Mouse (Mus musculus): Measurements from ENCODE around the gene Nrp2. TPM values are rescaled to one million over a fixed set of nuclear protein-coding genes. Genes with fewer than 3 reads are reported as not detected.

Gene Nrp2
- polyA plus RNA-seq, 1 experiment from 2014 or later: 6.1 TPM

DNA sequence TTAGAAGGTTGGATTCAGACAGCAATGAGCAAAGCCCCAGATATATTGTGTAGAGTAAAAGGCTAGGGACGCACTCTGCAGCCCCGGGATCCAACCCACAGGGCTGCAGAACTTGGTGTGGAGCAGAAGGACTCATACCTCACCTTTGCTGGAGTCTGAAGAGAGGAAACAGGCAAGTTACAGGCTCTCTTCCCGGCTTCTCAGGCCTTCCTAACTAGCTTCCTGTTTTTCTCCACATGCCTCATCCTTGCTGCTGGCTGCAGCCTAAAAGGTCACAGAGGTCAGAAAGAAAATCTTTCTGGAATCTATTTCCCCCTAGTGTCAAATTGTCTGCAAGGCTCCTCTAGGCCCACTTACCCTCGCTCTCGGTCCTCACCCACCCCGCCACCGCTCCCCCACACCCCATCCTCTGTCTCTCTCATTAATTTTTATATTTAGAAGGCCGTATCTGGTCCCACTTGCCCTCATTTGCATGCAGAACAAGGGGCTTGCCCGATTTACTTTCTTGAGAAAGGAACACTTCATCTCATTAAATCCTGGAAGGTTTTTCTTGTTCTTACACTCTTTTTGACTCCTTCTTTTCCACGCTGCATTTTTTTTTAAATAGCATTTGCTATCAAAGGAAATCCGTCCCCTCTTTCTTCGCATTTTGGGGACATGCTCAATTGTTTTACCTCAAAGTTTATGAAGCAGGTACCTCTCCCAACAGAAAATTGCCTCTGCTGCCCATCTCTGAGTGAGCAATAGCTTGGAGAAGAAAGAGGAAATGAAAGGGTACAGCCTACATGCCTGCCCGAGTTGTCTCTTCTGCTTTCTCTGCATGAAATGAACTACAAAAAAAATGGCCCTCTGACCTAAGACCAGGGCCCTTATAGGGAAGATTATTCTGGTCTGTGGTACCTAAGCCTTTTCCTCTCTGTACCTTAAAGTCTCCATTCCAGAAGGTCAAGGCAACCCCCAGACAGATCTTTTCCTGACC is 17.9 kb downstream of the Nrp2 start:
- Histone ChIP-seq H3K27me3 (ENCODE audit: control insufficient read depth, insufficient read depth, low read length) (no peaks in the 10 kb centered on the region), H3K4me3 (ENCODE audit: control insufficient read depth in 1 of 2, insufficient read depth in 1 of 2, low read depth in 1 of 2, low read length in 2 of 2) (no peak overlapping the region), H3K9me3 (ENCODE audit: control insufficient read depth, low read length) (no peaks in the 10 kb centered on the region), H3K36me3 (ENCODE audit: control insufficient read depth, insufficient read depth, low read length) (no peaks in the 10 kb centered on the region), H3K27ac (replicated peaks in 1 of 2; ENCODE audit: control insufficient read depth in 1 of 2, insufficient read depth in 1 of 2, low read depth in 2 of 2, low read length in 2 of 2) (0 out of 4 replicates have a peak overlapping the region, but pooled peaks have one; percentile 14 to 21), H3K9ac (ENCODE audit: low read length) (no peak overlapping the region), H3K4me1 (ENCODE audit: control insufficient read depth in 2 of 2, insufficient read depth in 2 of 2, low read length in 2 of 2) (peaks cover 13 to 16% of the 10 kb centered on the region in 2 experiments), H3K4me2 (ENCODE audit: low read length) (no peak overlapping the region)
- no peak for ATAC-seq (ENCODE audit: insufficient number of reproducible peaks, insufficient read depth, low FRiP score, low read depth)
- 71% methylated on average over 13 of the region's 13 CpGs for WGBS

DNA sequence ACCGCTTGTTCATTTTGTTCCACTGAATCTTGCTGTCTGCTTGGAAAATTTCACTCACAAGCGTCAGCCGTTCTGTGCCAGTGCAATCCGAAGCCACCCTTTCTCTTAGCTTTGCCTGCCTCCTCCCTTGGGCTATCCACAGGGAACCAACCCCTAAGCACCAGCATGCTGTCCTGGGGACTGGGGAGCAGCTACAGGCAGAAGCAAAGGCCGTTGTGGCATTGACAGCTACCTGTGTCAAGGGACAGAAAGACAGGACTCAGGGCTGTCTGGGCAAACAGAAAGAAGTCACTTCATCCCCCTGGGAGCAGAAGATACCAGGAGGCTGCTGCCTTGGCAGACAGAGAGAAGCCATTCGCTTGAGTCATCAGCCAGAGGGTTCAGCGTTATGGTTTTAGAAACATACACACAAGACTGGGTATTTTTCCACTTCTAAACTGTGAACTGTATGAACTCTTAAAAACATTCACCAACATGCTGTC is 18.7 kb downstream of the Nrp2 start:
- no peak for ATAC-seq (ENCODE audit: insufficient number of reproducible peaks, insufficient read depth, low FRiP score, low read depth)
- Histone ChIP-seq H3K4me3 (ENCODE audit: control insufficient read depth in 1 of 2, insufficient read depth in 1 of 2, low read depth in 1 of 2, low read length in 2 of 2) (no peak overlapping the region), H3K4me2 (ENCODE audit: low read length) (no peak overlapping the region), H3K9ac (ENCODE audit: low read length) (no peak overlapping the region), H3K36me3 (ENCODE audit: control insufficient read depth, insufficient read depth, low read length) (no peaks in the 10 kb centered on the region), H3K27me3 (ENCODE audit: control insufficient read depth, insufficient read depth, low read length) (no peaks in the 10 kb centered on the region), H3K27ac (replicated peaks in 1 of 2; ENCODE audit: control insufficient read depth in 1 of 2, insufficient read depth in 1 of 2, low read depth in 2 of 2, low read length in 2 of 2) (no peak overlapping the region), H3K4me1 (ENCODE audit: control insufficient read depth in 2 of 2, insufficient read depth in 2 of 2, low read length in 2 of 2) (peaks cover 13 to 16% of the 10 kb centered on the region in 2 experiments), H3K9me3 (ENCODE audit: control insufficient read depth, low read length) (no peaks in the 10 kb centered on the region)
- 62% methylated on average over 7 of the region's 7 CpGs for WGBS

DNA sequence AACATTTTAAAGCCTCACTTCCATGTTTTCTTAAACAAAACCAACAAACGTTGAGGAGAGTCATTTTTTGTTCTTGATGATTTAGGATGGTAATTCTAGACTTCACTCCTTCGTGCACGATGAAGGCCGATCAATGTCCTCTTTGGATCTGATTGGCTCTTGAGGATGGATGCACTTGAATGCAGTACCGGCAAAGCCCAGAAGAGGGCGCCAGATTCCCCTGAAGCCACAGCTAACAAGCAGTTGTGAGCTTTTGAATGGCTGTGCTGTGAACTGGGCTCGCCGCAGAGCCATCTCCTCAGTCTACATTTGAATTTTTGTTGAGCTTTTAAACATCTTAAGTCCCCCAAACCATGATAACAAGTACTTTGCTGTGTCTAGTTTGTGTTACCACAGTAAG is 19.4 kb downstream of the Nrp2 start:
- Histone ChIP-seq H3K9ac (ENCODE audit: low read length) (no peak overlapping the region), H3K9me3 (ENCODE audit: control insufficient read depth, low read length) (no peaks in the 10 kb centered on the region), H3K27me3 (ENCODE audit: control insufficient read depth, insufficient read depth, low read length) (no peaks in the 10 kb centered on the region), H3K36me3 (ENCODE audit: control insufficient read depth, insufficient read depth, low read length) (no peaks in the 10 kb centered on the region), H3K4me3 (ENCODE audit: control insufficient read depth in 1 of 2, insufficient read depth in 1 of 2, low read depth in 1 of 2, low read length in 2 of 2) (no peak overlapping the region), H3K4me1 (ENCODE audit: control insufficient read depth in 2 of 2, insufficient read depth in 2 of 2, low read length in 2 of 2) (peaks cover 13 to 16% of the 10 kb centered on the region in 2 experiments), H3K27ac (replicated peaks in 1 of 2; ENCODE audit: control insufficient read depth in 1 of 2, insufficient read depth in 1 of 2, low read depth in 2 of 2, low read length in 2 of 2) (no peak overlapping the region), H3K4me2 (ENCODE audit: low read length) (no peak overlapping the region)
- no peak for ATAC-seq (ENCODE audit: insufficient number of reproducible peaks, insufficient read depth, low FRiP score, low read depth)
- WGBS: 68% methylated on average over 8 of the region's 8 CpGs

DNA sequence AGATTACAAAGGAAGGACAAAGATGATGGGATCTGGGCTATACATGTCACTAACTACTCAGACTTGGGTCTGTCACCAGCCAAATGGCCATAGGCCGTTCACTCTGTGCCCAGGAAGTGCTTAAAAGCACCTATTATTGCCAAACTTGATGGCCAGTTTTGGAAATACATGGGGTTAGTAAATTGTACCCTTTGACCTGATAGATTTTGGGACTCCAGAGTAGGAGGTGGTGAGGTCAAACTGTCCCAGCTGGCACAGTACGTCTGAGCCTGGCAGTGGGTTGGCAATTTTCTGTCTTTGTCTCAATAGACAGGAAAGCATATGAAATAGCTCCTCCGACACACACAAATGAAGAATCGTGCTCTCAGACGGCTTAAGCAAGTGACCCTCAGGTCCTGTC is 20.8 kb downstream of the Nrp2 start:
- Histone ChIP-seq H3K4me1 (ENCODE audit: control insufficient read depth in 2 of 2, insufficient read depth in 2 of 2, low read length in 2 of 2) (peaks cover 14 to 25% of the 10 kb centered on the region in 2 experiments), H3K27me3 (ENCODE audit: control insufficient read depth, insufficient read depth, low read length) (no peaks in the 10 kb centered on the region), H3K4me3 (ENCODE audit: control insufficient read depth in 1 of 2, insufficient read depth in 1 of 2, low read depth in 1 of 2, low read length in 2 of 2) (no peak overlapping the region), H3K36me3 (ENCODE audit: control insufficient read depth, insufficient read depth, low read length) (no peaks in the 10 kb centered on the region), H3K9ac (ENCODE audit: low read length) (no peak overlapping the region), H3K4me2 (ENCODE audit: low read length) (no peak overlapping the region), H3K27ac (replicated peaks in 1 of 2; ENCODE audit: control insufficient read depth in 1 of 2, insufficient read depth in 1 of 2, low read depth in 2 of 2, low read length in 2 of 2) (peak overlapping the region; percentile 36 to 59; a peak in 3 of 4 replicates), H3K9me3 (ENCODE audit: control insufficient read depth, low read length) (no peaks in the 10 kb centered on the region)
- no peak for ATAC-seq (ENCODE audit: insufficient number of reproducible peaks, insufficient read depth, low FRiP score, low read depth)
- whole genome bisulfite sequencing: 78% methylated on average over 5 of the region's 5 CpGs

DNA sequence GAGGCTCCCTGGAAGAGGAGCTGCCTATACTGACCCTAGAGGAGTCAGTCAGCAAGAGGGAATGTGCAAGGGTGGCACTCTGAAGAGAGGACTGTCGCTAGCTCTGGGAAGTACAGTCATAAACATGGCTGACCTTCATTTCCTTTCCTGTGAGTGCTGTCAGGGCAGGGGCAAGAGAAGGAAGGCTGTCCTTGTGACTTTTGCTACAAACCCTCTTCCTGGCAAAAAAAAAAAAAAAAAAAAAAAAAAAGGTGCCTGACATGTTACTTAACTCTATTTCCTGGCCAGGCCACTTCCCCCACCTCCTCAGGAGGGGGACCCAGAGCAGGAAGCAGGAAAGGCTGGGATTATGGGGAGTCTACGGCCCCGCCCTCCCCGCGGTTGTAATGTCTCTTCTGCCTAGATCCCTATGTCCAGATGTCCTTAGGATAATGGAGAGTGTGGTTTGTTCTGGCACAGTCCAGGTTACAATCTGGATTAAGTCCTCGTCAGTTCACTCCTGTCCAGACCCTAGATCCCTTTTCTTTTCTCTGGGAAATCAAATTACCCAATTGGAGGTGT is 21.5 kb downstream of the Nrp2 start:
- peaks cover 14 to 28% of the 10 kb centered on the region in 2 experiments for H3K4me1 ChIP-seq (ENCODE audit: control insufficient read depth in 2 of 2, insufficient read depth in 2 of 2, low read length in 2 of 2)
- peak; percentile 42; the same call in 1 of the 2 replicates for ATAC-seq (ENCODE audit: insufficient number of reproducible peaks, insufficient read depth, low FRiP score, low read depth)
- 51% methylated on average over 6 of the region's 6 CpGs for WGBS
- no peaks in the 10 kb centered on the region for H3K36me3 ChIP-seq (ENCODE audit: control insufficient read depth, insufficient read depth, low read length)
- no peaks in the 10 kb centered on the region for H3K27me3 ChIP-seq (ENCODE audit: control insufficient read depth, insufficient read depth, low read length)
- peak overlapping the region; percentile 36 to 59 for H3K27ac ChIP-seq (replicated peaks in 1 of 2; ENCODE audit: control insufficient read depth in 1 of 2, insufficient read depth in 1 of 2, low read depth in 2 of 2, low read length in 2 of 2)
- H3K4me2 ChIP-seq (ENCODE audit: low read length): no peak overlapping the region
- no peaks in the 10 kb centered on the region for H3K9me3 ChIP-seq (ENCODE audit: control insufficient read depth, low read length)
- H3K4me3 ChIP-seq (ENCODE audit: control insufficient read depth in 1 of 2, insufficient read depth in 1 of 2, low read depth in 1 of 2, low read length in 2 of 2): no peak overlapping the region
- H3K9ac ChIP-seq (ENCODE audit: low read length): no peak overlapping the region

DNA sequence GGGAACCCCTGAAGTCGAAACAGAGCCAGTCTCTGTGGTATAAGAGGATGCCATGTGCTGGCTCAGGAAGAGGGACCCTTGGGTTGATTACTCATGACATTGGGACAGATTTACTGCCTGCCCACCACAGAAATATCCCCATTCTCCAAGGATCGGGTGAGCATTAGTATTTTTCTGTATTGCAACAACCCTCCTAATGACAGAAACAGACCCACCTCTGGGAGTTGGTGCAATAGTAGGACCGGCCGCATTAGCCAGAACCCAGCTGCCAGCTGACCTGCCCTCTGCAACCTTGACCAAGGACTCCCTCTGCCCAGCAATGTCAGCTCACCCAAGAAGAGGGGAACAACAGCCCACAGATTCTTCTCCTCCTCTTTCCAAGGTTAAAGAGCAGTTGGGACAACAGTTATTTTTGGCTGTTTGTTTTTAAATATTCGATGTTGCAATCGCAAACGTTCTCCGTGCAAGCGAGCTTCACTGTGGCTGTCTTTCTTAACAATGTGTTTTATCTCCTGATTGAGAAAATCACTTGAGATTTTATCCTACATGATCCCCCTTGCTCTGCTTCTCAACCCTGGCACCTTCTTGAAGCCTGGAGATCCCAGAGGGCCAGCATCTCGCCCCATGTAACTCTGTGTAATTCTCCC is 22.1 kb downstream of the Nrp2 start:
- Histone ChIP-seq H3K9ac (ENCODE audit: low read length) (no peak overlapping the region), H3K27ac (replicated peaks in 1 of 2; ENCODE audit: control insufficient read depth in 1 of 2, insufficient read depth in 1 of 2, low read depth in 2 of 2, low read length in 2 of 2) (peak overlapping the region; percentile 3 to 41; a peak in 2 of 4 replicates), H3K4me3 (ENCODE audit: control insufficient read depth in 1 of 2, insufficient read depth in 1 of 2, low read depth in 1 of 2, low read length in 2 of 2) (no peak overlapping the region), H3K9me3 (ENCODE audit: control insufficient read depth, low read length) (no peaks in the 10 kb centered on the region), H3K27me3 (ENCODE audit: control insufficient read depth, insufficient read depth, low read length) (no peaks in the 10 kb centered on the region), H3K4me2 (ENCODE audit: low read length) (no peak overlapping the region), H3K4me1 (ENCODE audit: control insufficient read depth in 2 of 2, insufficient read depth in 2 of 2, low read length in 2 of 2) (peaks cover 14 to 29% of the 10 kb centered on the region in 2 experiments), H3K36me3 (ENCODE audit: control insufficient read depth, insufficient read depth, low read length) (no peaks in the 10 kb centered on the region)
- no peak for ATAC-seq (ENCODE audit: insufficient number of reproducible peaks, insufficient read depth, low FRiP score, low read depth)
- WGBS: 77% methylated on average over 10 of the region's 10 CpGs

DNA sequence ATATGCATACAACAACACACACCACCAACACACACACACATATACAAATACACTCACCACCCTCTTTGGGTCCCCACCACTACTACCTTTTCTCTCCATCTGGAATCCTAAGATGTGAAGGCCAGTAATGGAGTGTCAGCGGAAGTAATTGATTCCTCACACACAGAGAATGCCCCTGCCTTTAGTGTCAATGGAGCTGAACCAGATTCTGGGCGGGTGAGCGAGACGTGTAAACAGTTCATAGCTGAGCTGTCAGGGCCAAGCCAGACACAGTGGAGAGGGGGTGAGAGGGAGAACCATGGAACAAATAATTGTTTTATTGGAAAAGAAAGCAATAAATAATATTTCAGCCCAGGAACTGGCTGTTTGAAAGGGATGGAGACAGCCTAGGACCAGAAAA is 24.1 kb downstream of the Nrp2 start:
- H3K4me3 ChIP-seq (ENCODE audit: control insufficient read depth in 1 of 2, insufficient read depth in 1 of 2, low read depth in 1 of 2, low read length in 2 of 2): no peak overlapping the region
- H3K4me2 ChIP-seq (ENCODE audit: low read length): no peak overlapping the region
- H3K36me3 ChIP-seq (ENCODE audit: control insufficient read depth, insufficient read depth, low read length): no peaks in the 10 kb centered on the region
- 71% methylated on average over 4 of the region's 4 CpGs for WGBS
- no peaks in the 10 kb centered on the region for H3K27me3 ChIP-seq (ENCODE audit: control insufficient read depth, insufficient read depth, low read length)
- no peak overlapping the region for H3K27ac ChIP-seq (replicated peaks in 1 of 2; ENCODE audit: control insufficient read depth in 1 of 2, insufficient read depth in 1 of 2, low read depth in 2 of 2, low read length in 2 of 2)
- H3K9ac ChIP-seq (ENCODE audit: low read length): no peak overlapping the region
- no peak for ATAC-seq (ENCODE audit: insufficient number of reproducible peaks, insufficient read depth, low FRiP score, low read depth)
- peaks cover 7 to 19% of the 10 kb centered on the region in 2 experiments; a peak in 3 of 4 replicates for H3K4me1 ChIP-seq (ENCODE audit: control insufficient read depth in 2 of 2, insufficient read depth in 2 of 2, low read length in 2 of 2)
- H3K9me3 ChIP-seq (ENCODE audit: control insufficient read depth, low read length): no peaks in the 10 kb centered on the region
